Mouse (Mus musculus): Measurements from ENCODE around the gene Nprl2. TPM values are rescaled to one million over a fixed set of nuclear protein-coding genes. Genes with fewer than 3 reads are reported as not detected.
A peak's percentile ranks its signal among the peaks of the same experiment; 100 is the strongest.
"Not testable (repeated sequence)": the region's sequence is repeated elsewhere in the genome, so short reads cannot be mapped to it uniquely, and the experiment has no call there.

Gene Nprl2
- polyA plus RNA-seq, 1 experiment, result 31.3 TPM

DNA sequence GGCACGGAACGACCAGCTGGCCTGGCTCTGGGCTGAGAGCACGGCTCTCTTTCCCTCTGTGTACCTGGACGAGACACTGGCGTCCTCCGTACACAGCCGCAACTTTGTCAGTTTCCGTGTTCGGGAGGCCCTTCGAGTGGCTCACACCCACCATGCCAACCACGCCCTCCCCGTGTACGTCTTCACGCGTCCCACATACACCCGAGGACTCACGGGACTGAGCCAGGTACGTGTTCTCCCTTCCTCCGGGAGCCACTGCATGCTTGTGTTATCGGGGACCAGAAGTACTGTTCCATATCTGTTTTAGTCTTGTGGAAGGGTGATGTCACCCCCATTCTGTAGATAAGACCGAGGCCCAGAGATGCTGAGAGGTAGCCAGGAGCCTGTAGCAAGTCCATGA is 28.8 kb downstream of the Nprl2 start:
- TF ChIP-seq CTCF (IDR thresholded peaks at IDR 0.05; ENCODE audit: insufficient read depth, low read length) (no peak), POLR2A (IDR thresholded peaks at IDR 0.05; ENCODE audit: borderline replicate concordance, extremely low read depth, low read depth, low read length) (peak; percentile 47; the same call in 1 of the 2 replicates)
- no peak for DNase-seq
- Histone ChIP-seq H3K4me3 (replicated peaks; ENCODE audit: extremely low read depth, low read depth, low read length) (peak overlapping the region; percentile 91), H3K4me1 (ENCODE audit: control insufficient read depth, insufficient read depth, low read length) (peaks cover 14% of the 10 kb centered on the region)
- 54% methylated on average over 21 of the region's 21 CpGs for WGBS

DNA sequence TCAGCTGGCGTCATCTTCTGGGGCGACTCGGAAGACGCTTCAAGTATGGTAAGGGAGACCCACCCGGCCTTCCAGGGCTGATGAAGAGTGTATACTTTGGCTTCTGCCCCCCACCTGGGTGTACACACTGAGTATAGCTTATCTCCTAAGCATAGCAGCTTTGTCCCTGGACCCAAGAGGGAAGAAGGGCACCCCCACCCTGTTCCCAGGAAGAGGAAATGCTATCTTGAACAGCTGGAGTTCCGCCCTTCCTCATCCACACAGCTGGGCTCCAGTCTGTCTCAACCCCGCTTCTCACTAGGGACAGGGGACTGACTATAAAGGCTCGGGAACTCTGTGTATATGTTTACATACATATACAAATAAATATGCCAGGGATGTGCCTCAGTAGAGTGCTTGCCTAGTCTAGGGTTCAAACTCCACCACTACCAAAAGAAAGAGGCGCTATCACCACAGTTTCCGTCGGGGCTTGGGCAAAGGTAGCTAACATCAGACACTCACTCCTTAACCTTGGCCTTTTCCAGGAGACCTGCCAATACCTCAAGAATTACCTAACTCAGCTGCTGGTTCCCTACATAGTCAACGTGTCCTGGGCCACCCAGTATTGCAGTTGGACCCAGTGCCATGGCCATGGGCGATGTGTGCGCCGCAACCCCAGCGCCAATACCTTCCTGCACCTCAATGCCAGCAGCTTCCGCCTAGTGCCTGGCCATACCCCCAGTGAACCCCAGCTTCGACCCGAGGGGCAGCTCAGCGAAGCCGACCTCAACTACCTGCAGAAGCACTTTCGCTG is 29.7 kb downstream of the Nprl2 start:
- WGBS, result 74% methylated on average over 22 of the region's 22 CpGs
- TF ChIP-seq POLR2A (IDR thresholded peaks at IDR 0.05; ENCODE audit: borderline replicate concordance, extremely low read depth, low read depth, low read length) (no peak; the same call in 1 of the 2 replicates), CTCF (IDR thresholded peaks at IDR 0.05; ENCODE audit: insufficient read depth, low read length) (no peak)

DNA sequence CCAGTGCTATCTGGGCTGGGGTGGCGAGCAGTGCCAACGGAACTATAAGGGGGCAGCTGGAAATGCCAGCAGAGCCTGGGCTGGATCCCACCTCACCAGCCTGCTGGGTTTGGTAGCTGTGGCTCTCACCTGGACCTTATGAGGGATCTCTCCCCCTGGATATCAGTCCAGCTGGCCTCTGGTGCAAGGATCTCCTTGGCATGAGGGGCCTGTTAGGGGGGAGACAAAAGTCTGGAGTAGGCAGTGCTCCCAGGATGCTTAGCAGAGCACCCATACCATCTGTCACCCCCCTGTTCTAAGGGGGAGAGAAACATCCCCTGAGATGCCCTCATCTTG is 30.3 kb downstream of the Nprl2 start:
- peaks cover 18% of the 10 kb centered on the region for H3K4me1 ChIP-seq (ENCODE audit: control insufficient read depth, insufficient read depth, low read length)
- H3K4me3 ChIP-seq (replicated peaks; ENCODE audit: extremely low read depth, low read depth, low read length), result no peak overlapping the region
- TF ChIP-seq POLR2A (IDR thresholded peaks at IDR 0.05; ENCODE audit: borderline replicate concordance, extremely low read depth, low read depth, low read length) (no peak), CTCF (IDR thresholded peaks at IDR 0.05; ENCODE audit: insufficient read depth, low read length) (no peak)
- 93% methylated on average over 2 of the region's 2 CpGs for WGBS
- DNase-seq, result no peak

More for the DNA sequence above, 29.7 kb downstream of the Nprl2 start:
- no peak for DNase-seq
- Histone ChIP-seq H3K4me1 (ENCODE audit: control insufficient read depth, insufficient read depth, low read length) (peaks cover 18% of the 10 kb centered on the region), H3K4me3 (replicated peaks; ENCODE audit: extremely low read depth, low read depth, low read length) (peak overlapping the region; percentile 91)

DNA sequence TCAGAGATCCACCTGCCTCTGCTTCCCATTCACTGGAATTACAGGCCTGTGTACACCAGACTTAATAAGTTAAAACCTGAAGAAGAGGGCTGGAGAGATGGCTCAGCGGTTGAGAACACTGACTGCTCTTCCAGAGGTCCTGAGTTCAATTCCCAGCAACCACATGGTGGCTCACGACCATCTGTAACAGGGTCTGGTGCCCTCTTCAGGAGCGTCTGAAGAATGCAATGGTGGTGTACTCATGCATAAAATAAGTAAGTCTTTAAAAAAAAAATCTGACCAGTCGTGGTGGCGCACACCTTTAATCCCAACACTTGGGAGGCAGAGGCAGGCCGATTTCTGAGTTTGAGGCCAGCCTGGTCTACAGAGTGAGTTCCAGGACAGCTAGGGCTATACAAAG is 31.7 kb downstream of the Nprl2 start:
- not testable (repeated sequence) for H3K4me3 ChIP-seq (replicated peaks; ENCODE audit: extremely low read depth, low read depth, low read length); DNase-seq
- H3K4me1 ChIP-seq (ENCODE audit: control insufficient read depth, insufficient read depth, low read length), result peaks cover 24% of the 10 kb centered on the region
- WGBS, result 90% methylated on average over 6 of the region's 6 CpGs

DNA sequence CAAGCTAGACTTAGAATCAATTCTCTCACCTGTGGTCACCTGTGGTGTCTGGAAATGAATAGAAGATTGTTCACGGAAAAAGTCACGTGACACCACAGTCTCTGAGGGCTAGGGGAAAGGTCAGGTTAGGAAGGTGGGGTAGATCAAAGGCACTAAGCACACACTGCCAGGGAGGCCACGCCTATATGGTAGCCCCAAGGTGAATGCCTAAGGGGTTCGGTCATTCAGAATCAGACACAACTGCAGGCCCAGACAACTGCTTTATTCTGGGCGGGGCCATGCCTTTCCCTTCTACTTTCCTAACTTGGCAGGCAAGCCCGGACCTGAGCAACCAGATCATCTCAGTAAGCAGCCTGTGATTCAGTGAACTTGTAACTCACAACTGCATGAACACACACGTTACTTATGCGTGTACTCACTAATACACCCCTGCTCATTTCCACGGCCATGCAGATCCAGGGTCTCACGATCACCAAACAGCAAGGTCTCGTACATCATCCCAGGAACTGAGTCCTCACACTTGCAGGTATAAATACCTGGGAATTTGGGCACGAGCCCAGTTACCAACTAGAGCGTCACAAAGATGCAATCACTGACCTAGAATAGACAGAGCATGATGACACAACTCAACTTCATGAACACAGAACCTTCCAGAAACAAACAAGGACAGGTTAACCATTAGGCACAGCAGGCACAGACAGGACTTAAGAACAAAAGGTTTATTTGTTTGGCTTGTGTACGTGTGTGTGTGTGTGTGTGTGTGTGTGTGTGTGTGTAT is 33.7 kb downstream of the Nprl2 start:
- TF ChIP-seq CTCF (IDR thresholded peaks at IDR 0.05; ENCODE audit: insufficient read depth, low read length) (no peak), POLR2A (IDR thresholded peaks at IDR 0.05; ENCODE audit: borderline replicate concordance, extremely low read depth, low read depth, low read length) (no peak)
- H3K4me1 ChIP-seq (ENCODE audit: control insufficient read depth, insufficient read depth, low read length), result peaks cover 17% of the 10 kb centered on the region
- H3K4me3 ChIP-seq (replicated peaks; ENCODE audit: extremely low read depth, low read depth, low read length), result no peak overlapping the region
- DNase-seq, result no peak
- 64% methylated on average over 14 of the region's 14 CpGs for WGBS

DNA sequence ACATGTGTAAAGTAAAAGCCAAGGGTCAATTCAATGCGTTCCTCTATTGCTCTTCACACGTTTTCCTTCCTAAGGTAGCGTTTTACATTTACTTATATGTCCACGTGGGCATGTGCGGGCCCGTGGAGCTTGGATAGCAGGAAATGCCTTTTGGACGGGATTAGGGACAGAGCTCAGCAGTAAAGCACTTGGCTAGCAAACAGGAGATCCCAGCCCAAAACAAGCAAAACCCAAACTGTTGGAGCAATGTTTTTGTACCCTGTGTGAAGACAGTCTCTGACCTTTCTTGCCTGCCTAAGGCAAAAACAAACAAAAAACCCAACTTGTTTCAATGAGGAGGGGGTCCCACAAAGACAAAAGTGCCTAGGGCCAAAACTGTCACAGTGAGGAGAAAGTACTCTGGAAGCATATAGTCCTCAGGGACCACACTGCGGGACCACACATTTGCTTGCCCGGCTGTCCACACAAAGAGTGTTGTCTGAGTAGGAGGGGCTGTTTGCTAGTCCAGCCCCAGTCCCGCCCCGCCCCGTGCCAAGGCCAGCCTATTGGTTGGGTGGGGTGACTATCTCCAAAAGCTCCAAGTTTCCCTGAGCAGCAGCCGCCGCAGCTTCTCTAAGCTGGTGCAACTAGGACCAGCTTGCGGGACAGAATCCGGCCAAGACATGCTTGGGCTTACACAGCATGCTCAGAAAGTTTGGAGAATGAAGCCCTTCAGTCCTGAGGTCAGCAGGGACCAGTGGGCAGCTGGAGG is 34.5 kb downstream of the Nprl2 start, which contains the start of gene Hyal1:
Gene Hyal1, plus strand, starts transcription at position 571 of the 751 bp plus-strand sequence.
- peaks cover 16% of the 10 kb centered on the region for H3K4me1 ChIP-seq (ENCODE audit: control insufficient read depth, insufficient read depth, low read length)
- peak within 1 kb of the TSS; percentile 63 for H3K4me3 ChIP-seq (replicated peaks; ENCODE audit: extremely low read depth, low read depth, low read length)
- 11% methylated on average over 16 of the region's 16 CpGs for WGBS
- peak; percentile 71 for DNase-seq
- TF ChIP-seq POLR2A (IDR thresholded peaks at IDR 0.05; ENCODE audit: borderline replicate concordance, extremely low read depth, low read depth, low read length) (peak; percentile 89; the same call in 1 of the 2 replicates), CTCF (IDR thresholded peaks at IDR 0.05; ENCODE audit: insufficient read depth, low read length) (no peak)

DNA sequence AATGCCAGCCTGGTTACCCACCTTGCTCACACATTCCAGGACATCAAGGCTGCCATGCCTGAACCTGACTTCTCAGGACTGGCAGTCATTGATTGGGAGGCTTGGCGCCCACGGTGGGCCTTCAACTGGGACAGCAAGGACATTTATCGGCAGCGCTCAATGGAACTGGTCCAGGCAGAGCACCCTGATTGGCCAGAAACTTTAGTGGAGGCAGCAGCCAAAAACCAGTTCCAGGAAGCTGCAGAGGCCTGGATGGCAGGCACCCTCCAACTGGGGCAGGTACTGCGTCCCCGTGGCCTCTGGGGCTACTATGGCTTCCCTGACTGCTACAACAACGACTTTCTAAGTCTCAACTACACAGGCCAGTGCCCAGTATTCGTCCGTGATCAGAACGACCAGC is 35.8 kb downstream of the Nprl2 start:
- 91% methylated on average over 10 of the region's 10 CpGs for WGBS
- no peak for TF ChIP-seq POLR2A (IDR thresholded peaks at IDR 0.05; ENCODE audit: borderline replicate concordance, extremely low read depth, low read depth, low read length)
- Histone ChIP-seq H3K4me3 (replicated peaks; ENCODE audit: extremely low read depth, low read depth, low read length) (no peak overlapping the region), H3K4me1 (ENCODE audit: control insufficient read depth, insufficient read depth, low read length) (peaks cover 15% of the 10 kb centered on the region; the same call in 1 of the 2 replicates)
- DNase-seq, result no peak

DNA sequence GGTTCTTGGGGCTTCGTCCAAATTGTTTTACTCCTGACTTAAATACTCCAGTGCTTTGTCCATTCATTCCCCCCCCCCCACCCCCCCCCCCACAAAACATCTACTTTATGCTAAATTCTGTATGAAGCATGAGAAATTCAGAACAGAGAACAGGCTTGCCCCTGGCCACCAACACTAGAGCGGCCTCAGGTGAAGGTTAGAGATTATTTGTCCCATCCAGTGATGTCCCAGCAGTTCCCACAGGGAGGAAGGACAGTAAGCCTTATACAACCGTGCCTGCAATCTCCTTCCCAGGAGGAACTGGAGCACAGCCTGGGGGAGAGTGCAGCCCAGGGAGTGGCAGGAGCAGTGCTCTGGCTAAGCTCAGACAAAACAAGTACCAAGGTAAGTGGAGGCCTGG is 36.6 kb downstream of the Nprl2 start, which contains the start of gene Naa80:
Gene Naa80, plus strand, starts transcription at position 301 of the 400 bp plus-strand sequence.
- TF ChIP-seq POLR2A (IDR thresholded peaks at IDR 0.05; ENCODE audit: borderline replicate concordance, extremely low read depth, low read depth, low read length) (no peak), CTCF (IDR thresholded peaks at IDR 0.05; ENCODE audit: insufficient read depth, low read length) (no peak)
- Histone ChIP-seq H3K4me1 (ENCODE audit: control insufficient read depth, insufficient read depth, low read length) (peaks cover 15% of the 10 kb centered on the region; the same call in 1 of the 2 replicates), H3K4me3 (replicated peaks; ENCODE audit: extremely low read depth, low read depth, low read length) (no peak within 1 kb of the TSS)
- DNase-seq, result no peak
- WGBS, result 77% methylated on average over 3 of the region's 3 CpGs
